Mouse (Mus musculus): ENCODE results near the gene Elovl3. TPM values are rescaled to one million over a fixed set of nuclear protein-coding genes. Genes with fewer than 3 reads are reported as not detected.
A peak's percentile ranks its signal among the peaks of the same experiment; 100 is the strongest.
"Not testable (repeated sequence)": the region's sequence is repeated elsewhere in the genome, so short reads cannot be mapped to it uniquely, and the experiment has no call there.

Elovl3 gene
- polyA plus RNA-seq, 2 experiments, result 0.85 TPM; not detected in 1

DNA sequence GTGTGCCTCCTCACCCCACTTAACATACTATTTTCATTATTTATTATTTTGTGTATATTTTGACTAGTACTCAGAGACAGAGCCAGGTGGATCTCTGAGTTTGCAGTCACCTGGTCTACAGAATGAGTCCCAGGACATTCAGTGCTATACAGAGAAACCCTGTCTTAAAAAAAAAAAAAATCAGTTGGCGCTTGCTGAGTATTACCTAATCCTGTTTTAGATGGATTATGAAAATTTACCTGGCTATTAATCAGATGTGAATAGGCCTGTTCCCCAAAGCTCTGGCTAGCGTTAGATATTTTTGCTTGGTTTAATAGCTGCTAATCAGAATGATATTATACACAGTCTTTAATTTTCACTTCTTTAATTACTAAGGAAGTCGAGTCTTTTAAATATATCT lies 7.8 kb upstream of the Elovl3 start:
- Histone ChIP-seq H3K4me2 (replicated peaks; ENCODE audit: low read depth, low read length, severe bottlenecking) (no peak overlapping the region), H3K27ac (replicated peaks; ENCODE audit: low read depth, low read length) (no peak overlapping the region), H3K36me3 (ENCODE audit: control insufficient read depth, insufficient read depth, low read length) (no peaks in the 10 kb centered on the region), H3K4me1 (ENCODE audit: control insufficient read depth, insufficient read depth, low read length) (no peaks in the 10 kb centered on the region), H3K4me3 (replicated peaks; ENCODE audit: low read length) (no peak overlapping the region), H3K9me3 (ENCODE audit: control insufficient read depth, low read length) (no peaks in the 10 kb centered on the region), H3K27me3 (ENCODE audit: control insufficient read depth, insufficient read depth, low read length) (no peaks in the 10 kb centered on the region), H3K9ac (ENCODE audit: low read depth, low read length, severe bottlenecking) (no peak overlapping the region)
- 84% methylated on average over 3 of the region's 3 CpGs for WGBS
- no peak for TF ChIP-seq POLR2A (IDR thresholded peaks at IDR 0.05; ENCODE audit: borderline replicate concordance, extremely low read depth, insufficient read depth, insufficient read length)
- ATAC-seq (ENCODE audit: low FRiP score, low read depth) (no peak), DNase-seq (ENCODE audit: low spot score) (no peak)

DNA sequence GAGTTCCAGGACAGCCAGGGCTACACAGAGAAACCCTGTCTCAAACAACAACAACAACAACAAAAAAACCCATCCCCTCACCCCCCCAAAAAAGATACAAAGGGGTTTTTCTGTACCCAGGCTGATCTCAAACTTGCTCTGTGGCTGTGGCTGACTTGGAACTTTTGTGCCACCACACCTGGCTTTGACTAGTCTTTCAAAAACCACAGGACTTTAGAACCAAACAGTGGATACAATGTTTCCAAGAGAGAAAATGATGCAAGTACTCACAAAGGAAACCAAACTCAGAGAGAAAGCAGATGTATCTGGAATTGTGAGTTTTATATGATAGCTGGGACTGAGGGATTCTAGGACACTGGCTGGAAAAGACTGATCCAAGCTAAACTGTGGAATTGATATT lies 7.0 kb upstream of the Elovl3 start:
- Histone ChIP-seq H3K36me3 (ENCODE audit: control insufficient read depth, insufficient read depth, low read length) (no peaks in the 10 kb centered on the region), H3K27ac (replicated peaks; ENCODE audit: low read depth, low read length) (no peak overlapping the region), H3K9ac (ENCODE audit: low read depth, low read length, severe bottlenecking) (no peak overlapping the region), H3K9me3 (ENCODE audit: control insufficient read depth, low read length) (no peaks in the 10 kb centered on the region), H3K4me2 (replicated peaks; ENCODE audit: low read depth, low read length, severe bottlenecking) (no peak overlapping the region), H3K4me1 (ENCODE audit: control insufficient read depth, insufficient read depth, low read length) (no peaks in the 10 kb centered on the region), H3K4me3 (replicated peaks; ENCODE audit: low read length) (no peak overlapping the region), H3K27me3 (ENCODE audit: control insufficient read depth, insufficient read depth, low read length) (no peaks in the 10 kb centered on the region)
- ATAC-seq (ENCODE audit: low FRiP score, low read depth), result no peak
- no peak for DNase-seq (ENCODE audit: low spot score)
- TF ChIP-seq POLR2A (IDR thresholded peaks at IDR 0.05; ENCODE audit: borderline replicate concordance, extremely low read depth, insufficient read depth, insufficient read length), result no peak

DNA sequence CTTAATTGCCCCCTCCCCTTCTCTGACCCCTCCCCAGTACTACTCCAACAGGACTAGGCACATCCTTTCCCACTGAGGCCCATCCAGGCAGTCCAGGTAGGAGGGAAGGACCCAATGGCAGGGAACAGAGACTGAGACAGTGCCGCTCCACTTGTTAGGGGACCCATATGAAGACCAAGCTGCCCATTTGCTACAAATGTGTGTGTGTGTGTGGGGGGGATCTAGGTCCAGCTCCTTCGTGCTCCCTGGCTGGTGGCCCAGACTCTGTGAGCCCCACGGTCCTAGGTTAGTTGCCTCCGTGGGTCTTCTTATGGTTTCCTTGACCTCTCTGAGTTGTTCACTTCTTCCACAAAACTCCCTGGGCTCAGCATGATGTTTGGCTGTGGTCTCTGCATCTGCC lies 5.4 kb upstream of the Elovl3 start:
- H3K9ac ChIP-seq (ENCODE audit: low read depth, low read length, severe bottlenecking), result no peak overlapping the region
- no peaks in the 10 kb centered on the region for H3K4me1 ChIP-seq (ENCODE audit: control insufficient read depth, insufficient read depth, low read length)
- H3K9me3 ChIP-seq (ENCODE audit: control insufficient read depth, low read length), result no peaks in the 10 kb centered on the region
- H3K4me2 ChIP-seq (replicated peaks; ENCODE audit: low read depth, low read length, severe bottlenecking), result no peak overlapping the region
- H3K36me3 ChIP-seq (ENCODE audit: control insufficient read depth, insufficient read depth, low read length), result no peaks in the 10 kb centered on the region
- DNase-seq (ENCODE audit: low spot score) (no peak), ATAC-seq (ENCODE audit: low FRiP score, low read depth) (no peak)
- no peak overlapping the region for H3K27ac ChIP-seq (replicated peaks; ENCODE audit: low read depth, low read length)
- 94% methylated on average over 4 of the region's 4 CpGs for WGBS
- H3K27me3 ChIP-seq (ENCODE audit: control insufficient read depth, insufficient read depth, low read length), result peaks cover 12% of the 10 kb centered on the region
- H3K4me3 ChIP-seq (replicated peaks; ENCODE audit: low read length), result no peak overlapping the region
- no peak for TF ChIP-seq POLR2A (IDR thresholded peaks at IDR 0.05; ENCODE audit: borderline replicate concordance, extremely low read depth, insufficient read depth, insufficient read length)

DNA sequence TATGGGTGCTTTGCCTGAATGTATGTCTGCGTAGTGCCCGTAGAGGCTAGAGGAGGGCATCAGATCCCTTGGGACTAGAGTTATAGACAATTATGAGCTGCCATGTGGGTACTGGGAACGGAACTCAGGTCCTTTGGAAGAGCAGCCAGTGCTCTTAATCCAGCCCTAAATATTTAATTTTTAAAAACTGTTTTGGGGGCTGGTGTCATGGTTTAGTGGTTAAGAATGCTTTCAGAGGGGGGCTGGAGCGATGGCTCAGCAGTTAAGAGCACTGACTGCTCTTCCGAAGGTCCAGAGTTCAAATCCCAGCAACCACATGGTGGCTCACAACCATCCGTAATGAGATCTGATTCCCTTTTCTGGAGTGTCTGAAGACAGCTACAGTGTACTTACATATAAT lies 2.0 kb upstream of the Elovl3 start:
- H3K27me3 ChIP-seq (ENCODE audit: control insufficient read depth, insufficient read depth, low read length), result peaks cover 44% of the 10 kb centered on the region
- not testable (repeated sequence) for H3K27ac ChIP-seq (replicated peaks; ENCODE audit: low read depth, low read length); H3K4me1 ChIP-seq (ENCODE audit: control insufficient read depth, insufficient read depth, low read length); H3K9ac ChIP-seq (ENCODE audit: low read depth, low read length, severe bottlenecking); H3K4me2 ChIP-seq (replicated peaks; ENCODE audit: low read depth, low read length, severe bottlenecking); H3K9me3 ChIP-seq (ENCODE audit: control insufficient read depth, low read length); DNase-seq (ENCODE audit: low spot score); ATAC-seq (ENCODE audit: low FRiP score, low read depth); H3K4me3 ChIP-seq (replicated peaks; ENCODE audit: low read length); H3K36me3 ChIP-seq (ENCODE audit: control insufficient read depth, insufficient read depth, low read length)
- 76% methylated on average over 5 of the region's 6 CpGs for WGBS

DNA sequence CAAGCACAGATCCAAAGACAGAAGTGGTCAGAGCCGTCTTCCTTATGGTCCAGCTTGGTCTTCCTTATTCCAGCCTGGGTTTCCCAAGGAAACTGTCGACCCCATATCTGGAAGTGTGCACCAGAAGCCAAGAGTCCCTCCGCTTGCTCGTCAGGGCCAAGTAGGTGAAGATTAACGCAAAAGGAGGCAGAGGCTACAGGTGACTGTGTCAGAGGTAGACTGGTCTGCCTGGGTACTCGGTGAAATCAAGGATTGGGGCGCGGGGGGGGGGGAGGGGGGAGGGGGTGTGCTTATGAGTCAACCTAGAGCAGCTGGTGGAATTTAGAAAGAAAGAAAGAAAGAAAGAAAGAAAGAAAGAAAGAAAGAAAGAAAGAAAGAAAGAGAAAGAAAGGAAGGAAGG lies 414 bp upstream of the Elovl3 start:
- Histone ChIP-seq H3K9me3 (ENCODE audit: control insufficient read depth, low read length) (no peaks in the 10 kb centered on the region), H3K4me2 (replicated peaks; ENCODE audit: low read depth, low read length, severe bottlenecking) (peak overlapping the region; percentile 40; the same call in 1 of the 2 replicates), H3K36me3 (ENCODE audit: control insufficient read depth, insufficient read depth, low read length) (no peaks in the 10 kb centered on the region), H3K4me3 (replicated peaks; ENCODE audit: low read length) (peak overlapping the region; percentile 25), H3K27me3 (ENCODE audit: control insufficient read depth, insufficient read depth, low read length) (peaks cover 55% of the 10 kb centered on the region), H3K4me1 (ENCODE audit: control insufficient read depth, insufficient read depth, low read length) (peaks cover 9% of the 10 kb centered on the region; the same call in 1 of the 2 replicates), H3K27ac (replicated peaks; ENCODE audit: low read depth, low read length) (no peak overlapping the region), H3K9ac (ENCODE audit: low read depth, low read length, severe bottlenecking) (no peak overlapping the region)
- ATAC-seq (ENCODE audit: low FRiP score, low read depth) (no peak), DNase-seq (ENCODE audit: low spot score) (no peak)
- TF ChIP-seq POLR2A (IDR thresholded peaks at IDR 0.05; ENCODE audit: borderline replicate concordance, extremely low read depth, insufficient read depth, insufficient read length), result no peak
- WGBS, result 9% methylated on average over 8 of the region's 8 CpGs

DNA sequence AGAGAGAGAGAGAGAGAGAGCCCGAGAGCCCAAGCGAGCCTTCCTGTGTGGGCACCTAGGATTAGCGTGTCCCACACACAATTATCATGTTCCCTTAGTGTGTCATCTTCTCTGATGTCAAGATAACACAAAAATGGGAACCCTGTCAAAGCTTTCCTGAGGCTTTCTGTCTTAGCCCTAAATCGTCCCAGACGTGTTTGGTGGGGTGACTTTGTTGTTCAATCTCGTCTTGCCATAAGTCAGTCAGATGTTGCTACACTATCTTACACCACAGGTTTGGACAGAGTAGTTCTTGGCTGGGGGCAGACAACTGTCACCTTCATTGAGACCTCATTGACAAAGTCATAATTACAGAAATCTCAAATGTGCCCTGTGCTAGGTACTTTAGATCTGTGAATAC lies 880 bp downstream of the Elovl3 start:
- Histone ChIP-seq H3K4me1 (ENCODE audit: control insufficient read depth, insufficient read depth, low read length) (peaks cover 15% of the 10 kb centered on the region; the same call in 1 of the 2 replicates), H3K4me3 (replicated peaks; ENCODE audit: low read length) (no peak overlapping the region), H3K9ac (ENCODE audit: low read depth, low read length, severe bottlenecking) (no peak overlapping the region), H3K27me3 (ENCODE audit: control insufficient read depth, insufficient read depth, low read length) (peaks cover 68% of the 10 kb centered on the region), H3K27ac (replicated peaks; ENCODE audit: low read depth, low read length) (no peak overlapping the region), H3K36me3 (ENCODE audit: control insufficient read depth, insufficient read depth, low read length) (no peaks in the 10 kb centered on the region), H3K9me3 (ENCODE audit: control insufficient read depth, low read length) (no peaks in the 10 kb centered on the region), H3K4me2 (replicated peaks; ENCODE audit: low read depth, low read length, severe bottlenecking) (no peak overlapping the region)
- DNase-seq (ENCODE audit: low spot score), result no peak
- 44% methylated on average over 6 of the region's 6 CpGs for WGBS
- no peak for TF ChIP-seq POLR2A (IDR thresholded peaks at IDR 0.05; ENCODE audit: borderline replicate concordance, extremely low read depth, insufficient read depth, insufficient read length)
- ATAC-seq (ENCODE audit: low FRiP score, low read depth), result no peak

Measured in limb, embryonic 14.5 days (tissue).